Mouse (Mus musculus): Measurements from ENCODE around the gene Ccdc184. TPM values are rescaled to one million over a fixed set of nuclear protein-coding genes. Genes with fewer than 3 reads are reported as not detected.

Ccdc184 gene
- 10 to 100 TPM; 28.3 TPM for total RNA-seq (2021)
- long read RNA-seq, experiment 1, transcript Ccdc184-201 (1 exons, 2,977 nt): major isoform, 89 of 91 reads
- long read RNA-seq, experiment 1, partial matches to known transcripts: 0 of 91 reads
- long read RNA-seq, experiment 1, other reads (novel, unspliced or antisense): 2 of 91 reads
- long read RNA-seq, experiment 2, transcript Ccdc184-201 (1 exons, 2,977 nt): major isoform, 58 of 58 reads
- long read RNA-seq, experiment 2, partial matches to known transcripts: 0 of 58 reads
- long read RNA-seq, experiment 2, other reads (novel, unspliced or antisense): 0 of 58 reads

GRCm38 (mm10) chr15:98166963-98167644 lies at the start of gene Ccdc184:
Gene Ccdc184 (plus strand): TSS chr15:98167158.
- no peak for DNase-seq (ENCODE audit: low spot score in 2 of 2)
- intact Hi-C loops (cut with DNase I): loop anchor here (5.0 to 10.0 kb wide), 2 partner anchors 75 to 202 kb away; partner anchors contain the start of genes Pfkm, Senp1 and Tmem106c

GRCm38 (mm10) chr15:98119363-98119762 lies 47.6 kb upstream of the Ccdc184 start:
- no peak for DNase-seq (ENCODE audit: low spot score in 2 of 2)

GRCm38 (mm10) chr15:98120831-98121230 lies 46.1 kb upstream of the Ccdc184 start:
- DNase-seq (ENCODE audit: low spot score in 2 of 2): no peak
- intact Hi-C loops (cut with DNase I): no loop called here

More at GRCm38 (mm10) chr15:98119363-98119762, 47.6 kb upstream of the Ccdc184 start:
- intact Hi-C loops (cut with DNase I): no loop called here

GRCm38 (mm10) chr15:98131001-98131400 lies 36.0 kb upstream of the Ccdc184 start:
- DNase-seq (ENCODE audit: low spot score in 2 of 2): no peak
- intact Hi-C loops (cut with DNase I): no loop called here

- no peak for DNase-seq (ENCODE audit: low spot score in 2 of 2)
- intact Hi-C loops (cut with DNase I): no loop called here
These were observed 35.5 kb upstream of the Ccdc184 start for GRCm38 (mm10) chr15:98131451-98131850.

GRCm38 (mm10) chr15:98131942-98132655 lies 34.9 kb upstream of the Ccdc184 start:
- intact Hi-C loops (cut with DNase I): no loop called here
- DNase-seq (ENCODE audit: low spot score in 2 of 2): no peak

GRCm38 (mm10) chr15:98133471-98133870 lies 33.5 kb upstream of the Ccdc184 start:
- intact Hi-C loops (cut with DNase I): no loop called here
- DNase-seq (ENCODE audit: low spot score in 2 of 2): no peak

- intact Hi-C loops (cut with DNase I): no loop called here
- peak; percentile 43 to 54 for DNase-seq (ENCODE audit: low spot score in 2 of 2)
These were observed 32.9 kb upstream of the Ccdc184 start for GRCm38 (mm10) chr15:98134034-98134433.

GRCm38 (mm10) chr15:98134666-98135065 lies 32.3 kb upstream of the Ccdc184 start:
- intact Hi-C loops (cut with DNase I): no loop called here
- DNase-seq (ENCODE audit: low spot score in 2 of 2): peak in 1 of 2 experiments; percentile 31

- intact Hi-C loops (cut with DNase I): no loop called here
- no peak for DNase-seq (ENCODE audit: low spot score in 2 of 2)
These were observed 31.3 kb upstream of the Ccdc184 start for GRCm38 (mm10) chr15:98135671-98136070.

GRCm38 (mm10) chr15:98136871-98137270 lies 30.1 kb upstream of the Ccdc184 start:
- intact Hi-C loops (cut with DNase I): no loop called here
- DNase-seq (ENCODE audit: low spot score in 2 of 2): no peak

- no peak for DNase-seq (ENCODE audit: low spot score in 2 of 2)
- intact Hi-C loops (cut with DNase I): no loop called here
These were observed 27.2 kb upstream of the Ccdc184 start for GRCm38 (mm10) chr15:98139763-98140162.

GRCm38 (mm10) chr15:98140809-98141208 lies 26.1 kb upstream of the Ccdc184 start:
- intact Hi-C loops (cut with DNase I): no loop called here
- no peak for DNase-seq (ENCODE audit: low spot score in 2 of 2)

GRCm38 (mm10) chr15:98142515-98142914 lies 24.4 kb upstream of the Ccdc184 start:
- intact Hi-C loops (cut with DNase I): no loop called here
- no peak for DNase-seq (ENCODE audit: low spot score in 2 of 2)

- no peak for DNase-seq (ENCODE audit: low spot score in 2 of 2)
- intact Hi-C loops (cut with DNase I): loop anchor here (5.0 kb wide), 1 partner anchor 38 kb away; no protein-coding TSS in a partner anchor
These were observed 22.0 kb upstream of the Ccdc184 start for GRCm38 (mm10) chr15:98144861-98145507.

GRCm38 (mm10) chr15:98145559-98146181 lies 21.3 kb upstream of the Ccdc184 start:
- intact Hi-C loops (cut with DNase I): loop anchor here (5.0 kb wide), 1 partner anchor 38 kb away; no protein-coding TSS in a partner anchor

GRCm38 (mm10) chr15:98148356-98148755 lies 18.6 kb upstream of the Ccdc184 start:
- intact Hi-C loops (cut with DNase I): loop anchor here (5.0 kb wide), 1 partner anchor 41 kb away; no protein-coding TSS in a partner anchor
- no peak for DNase-seq (ENCODE audit: low spot score in 2 of 2)

More at GRCm38 (mm10) chr15:98145559-98146181, 21.3 kb upstream of the Ccdc184 start:
- peak; percentile 95 to 97 for DNase-seq (ENCODE audit: low spot score in 2 of 2)

GRCm38 (mm10) chr15:98149166-98149602 lies 17.8 kb upstream of the Ccdc184 start:
- intact Hi-C loops (cut with DNase I): loop anchor here (5.0 kb wide), 1 partner anchor 42 kb away; no protein-coding TSS in a partner anchor
- DNase-seq (ENCODE audit: low spot score in 2 of 2): no peak

- intact Hi-C loops (cut with DNase I): loop anchor here (5.0 kb wide), 1 partner anchor 61 kb away; the partner anchor contains the start of genes Pfkm and Senp1
- DNase-seq (ENCODE audit: low spot score in 2 of 2): no peak
These were observed 14.0 kb upstream of the Ccdc184 start for GRCm38 (mm10) chr15:98152916-98153315.
